Mouse (Mus musculus): ENCODE measurements at regions not wholly inside any gene's neighbourhood (a gene's known extent, or its start where the extent isn't known, plus 50 kb on each side); places are given as distances from the start of the nearest gene placed in this dataset.

DNA sequence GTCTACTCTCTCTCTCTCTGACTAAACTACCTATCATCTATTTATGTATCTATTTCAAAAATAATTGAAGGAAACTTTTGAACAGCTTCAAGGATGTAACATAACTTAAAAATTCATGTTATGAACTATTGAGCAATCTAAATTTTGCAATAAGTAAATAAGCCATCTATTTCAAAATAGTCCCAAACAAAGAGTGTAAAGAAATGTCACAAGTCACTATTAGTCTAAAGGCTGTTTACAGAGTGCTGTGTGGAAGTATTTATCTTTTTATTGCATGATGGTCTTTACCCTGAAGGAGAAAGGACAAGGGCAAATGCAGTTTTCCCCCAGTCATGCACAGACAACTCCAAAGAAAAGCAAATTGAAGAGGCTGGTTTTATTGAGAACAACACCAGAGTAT lies 496.0 kb downstream of the Olfm4 start:
- DNase-seq (ENCODE audit: low read depth, low spot score), result no peak

DNA sequence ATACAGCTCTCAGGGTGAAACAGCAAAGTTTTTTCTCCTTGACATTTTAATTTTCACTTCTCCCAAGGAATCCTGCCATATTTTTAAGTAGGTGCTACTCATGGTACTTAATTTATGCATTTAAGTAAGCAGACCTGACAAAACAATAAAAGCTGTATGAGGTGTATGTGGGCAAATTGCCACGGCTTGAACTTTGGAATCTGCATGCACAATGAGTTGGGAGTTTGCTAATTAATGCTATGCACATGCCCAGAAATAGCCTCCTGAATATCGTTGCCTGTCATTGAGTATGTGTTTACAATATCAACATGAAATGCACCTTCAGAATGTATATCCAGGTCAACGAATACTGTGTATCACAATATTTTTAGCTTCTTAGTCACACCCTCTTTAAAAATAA lies 498.9 kb downstream of the Olfm4 start:
- no peak for DNase-seq (ENCODE audit: low read depth, low spot score)

DNA sequence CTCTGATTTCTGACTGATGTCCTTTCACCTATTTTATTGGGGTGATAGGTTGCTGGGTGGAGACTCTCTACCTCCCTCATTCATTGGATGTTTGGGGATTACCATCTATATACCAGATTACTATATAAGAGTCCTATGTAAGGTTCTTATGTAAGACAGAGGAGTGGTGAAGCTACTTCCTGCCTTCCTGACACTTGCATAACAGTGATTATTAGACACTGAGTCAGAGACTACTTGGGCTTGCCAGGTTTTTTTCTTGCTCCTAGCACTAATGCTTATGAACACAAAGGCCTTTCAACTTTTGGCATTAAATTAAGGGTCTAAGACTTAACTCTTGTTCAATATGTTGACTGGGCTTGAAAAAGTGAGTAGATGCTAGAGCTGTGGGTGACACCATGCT lies 500.4 kb downstream of the Olfm4 start:
- no peak for DNase-seq (ENCODE audit: low read depth, low spot score)

DNA sequence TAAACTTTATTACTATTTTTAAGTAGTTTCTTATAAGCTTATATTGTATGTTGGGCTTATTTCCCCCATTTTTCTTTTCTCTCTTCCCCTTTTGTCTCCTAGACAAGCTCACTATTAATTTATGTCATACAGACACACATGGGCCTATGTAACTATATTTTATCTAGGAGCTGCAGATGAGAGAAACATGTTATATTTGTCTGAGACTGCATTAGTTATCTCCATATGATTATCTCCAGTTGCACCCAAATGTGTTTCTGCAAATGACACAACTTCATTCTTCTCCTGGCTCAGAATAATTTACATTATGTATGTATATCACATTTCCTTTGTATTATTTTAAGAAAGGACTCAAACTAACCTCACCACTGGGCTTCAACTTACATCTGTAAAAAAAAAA lies 501.3 kb downstream of the Olfm4 start:
- no peak for DNase-seq (ENCODE audit: low read depth, low spot score)

DNA sequence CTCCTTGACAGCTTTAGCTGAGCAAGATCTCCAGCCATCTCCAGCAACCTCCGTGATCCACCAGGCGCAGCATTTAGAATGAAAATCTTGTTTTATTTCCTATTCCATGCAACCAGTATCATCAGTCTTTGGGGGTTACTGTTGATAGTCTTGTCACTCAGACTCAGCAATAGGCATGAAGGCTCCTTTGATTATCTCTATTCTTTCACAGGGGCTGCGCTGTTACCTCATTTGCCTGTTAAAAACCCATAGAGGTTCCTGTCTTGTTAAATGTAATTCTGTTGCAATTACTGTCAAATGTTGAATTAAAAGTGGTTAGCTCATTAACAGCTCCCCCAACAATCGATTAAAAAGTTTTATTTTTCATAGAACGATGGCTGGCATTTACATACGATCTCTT lies 502.7 kb downstream of the Olfm4 start:
- no peak for DNase-seq (ENCODE audit: low read depth, low spot score)

DNA sequence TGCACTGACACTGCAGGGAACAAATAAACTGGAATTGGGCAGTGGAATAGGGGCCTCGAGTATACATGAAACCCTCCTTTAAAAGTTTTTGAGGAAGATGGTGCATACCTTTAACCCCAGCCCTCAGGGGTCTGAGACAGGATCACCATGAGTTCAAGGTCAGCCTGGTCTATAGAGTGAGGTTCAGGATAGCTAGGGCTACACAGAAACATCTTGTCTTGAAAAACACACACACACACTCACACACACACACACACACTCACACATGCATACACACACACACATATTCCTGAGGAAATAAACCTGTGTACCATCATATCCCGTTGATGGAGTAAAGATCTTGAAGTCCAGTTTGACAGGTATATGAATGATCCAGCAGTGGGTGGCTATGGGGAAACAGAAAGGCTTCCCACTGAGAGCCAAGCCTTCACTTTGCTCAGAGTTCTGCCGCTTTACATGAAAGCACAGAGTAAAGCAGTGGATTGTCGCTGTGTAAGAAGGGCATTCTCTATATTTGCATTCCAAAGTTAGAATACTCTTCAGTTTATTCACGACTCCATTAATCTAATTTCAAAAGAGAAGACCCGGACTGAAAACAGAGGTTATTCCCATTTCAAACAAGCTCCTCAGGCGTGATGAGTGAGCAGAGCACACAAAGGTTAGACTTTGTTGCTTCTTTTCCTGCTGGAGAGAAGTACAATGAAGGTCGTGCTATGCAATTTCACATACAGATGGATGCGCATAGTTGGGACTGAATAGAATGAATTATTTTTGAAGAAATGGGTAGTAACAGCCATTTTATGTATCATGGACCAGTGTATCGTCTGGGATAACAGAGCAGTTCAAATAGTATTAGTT lies 508.4 kb downstream of the Olfm4 start:
- DNase-seq (ENCODE audit: low read depth, low spot score), result no peak

DNA sequence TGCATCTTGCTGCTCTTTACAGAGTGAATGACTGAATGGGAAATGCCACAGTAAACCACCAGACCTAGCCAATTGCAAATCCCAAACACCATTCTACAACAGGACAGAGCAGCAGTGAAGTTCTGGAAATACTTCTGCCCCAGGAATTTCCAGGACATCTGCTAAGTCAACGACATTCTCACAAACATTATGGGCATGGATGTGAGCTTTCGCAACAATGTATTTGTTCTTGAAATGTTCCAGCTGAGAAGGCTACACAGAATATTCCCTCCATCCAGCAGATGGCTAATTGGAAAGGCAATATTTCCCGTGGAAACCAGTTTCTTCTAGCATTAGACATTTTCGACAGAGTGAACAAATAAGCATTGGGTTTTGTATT lies 509.0 kb downstream of the Olfm4 start:
- DNase-seq (ENCODE audit: low read depth, low spot score), result no peak

DNA sequence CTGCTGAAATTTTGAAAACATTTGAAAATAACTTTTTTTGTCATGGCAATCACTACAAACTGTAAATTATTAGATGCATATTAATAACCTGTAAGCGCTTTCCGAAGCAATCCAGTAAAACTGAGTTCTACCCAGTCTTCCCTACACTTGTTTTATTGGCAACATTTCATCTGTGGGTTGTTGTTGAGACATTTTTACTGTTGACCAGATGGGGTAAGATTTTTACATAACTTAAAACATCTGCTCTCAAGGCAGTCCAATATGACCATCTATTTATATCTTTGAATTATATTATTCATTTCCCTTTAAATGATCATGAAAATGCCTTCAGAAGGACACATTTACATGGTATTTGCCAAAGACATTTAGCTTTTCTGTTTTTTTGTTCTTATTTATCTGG lies 520.5 kb downstream of the Olfm4 start:
- no peak for DNase-seq (ENCODE audit: low read depth, low spot score)

DNA sequence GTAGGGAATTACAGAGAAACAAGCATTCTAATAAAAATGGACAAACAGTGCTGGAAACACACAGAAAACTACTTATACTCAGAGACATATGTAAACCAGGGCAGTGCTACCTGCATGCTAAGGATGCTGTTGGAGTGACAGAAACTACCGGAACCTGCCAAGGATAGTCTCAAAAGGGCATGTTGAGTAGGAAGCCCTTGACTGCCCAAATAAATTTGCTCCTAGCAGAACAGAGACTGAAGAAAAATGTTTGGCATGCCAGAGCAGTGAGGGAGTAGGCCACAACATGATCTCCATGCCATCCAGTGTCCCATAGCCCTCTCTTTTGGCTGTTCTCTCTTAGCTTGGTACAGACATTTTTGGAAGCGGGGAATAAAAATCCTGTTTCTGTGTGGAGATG lies 532.7 kb downstream of the Olfm4 start:
- DNase-seq (ENCODE audit: low read depth, low spot score), result no peak

DNA sequence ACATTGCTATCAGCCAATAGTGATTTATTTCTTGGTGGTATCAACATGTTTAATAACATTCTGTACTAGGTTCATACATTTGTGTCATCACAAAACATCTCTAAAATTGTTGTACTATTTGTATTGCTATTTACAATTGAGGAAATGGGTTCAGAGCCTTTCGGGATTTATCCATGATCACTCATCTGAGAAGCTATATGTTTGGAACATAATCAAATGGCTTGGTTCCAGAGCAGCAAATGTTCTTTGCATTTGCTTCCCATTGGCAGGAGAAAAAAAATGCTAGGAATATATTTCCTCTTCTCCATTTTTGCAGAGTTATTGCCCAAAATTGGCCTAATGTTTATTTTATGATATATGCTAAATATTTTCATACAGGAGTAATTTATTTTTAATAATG lies 537.3 kb downstream of the Olfm4 start:
- no peak for DNase-seq (ENCODE audit: low read depth, low spot score)

DNA sequence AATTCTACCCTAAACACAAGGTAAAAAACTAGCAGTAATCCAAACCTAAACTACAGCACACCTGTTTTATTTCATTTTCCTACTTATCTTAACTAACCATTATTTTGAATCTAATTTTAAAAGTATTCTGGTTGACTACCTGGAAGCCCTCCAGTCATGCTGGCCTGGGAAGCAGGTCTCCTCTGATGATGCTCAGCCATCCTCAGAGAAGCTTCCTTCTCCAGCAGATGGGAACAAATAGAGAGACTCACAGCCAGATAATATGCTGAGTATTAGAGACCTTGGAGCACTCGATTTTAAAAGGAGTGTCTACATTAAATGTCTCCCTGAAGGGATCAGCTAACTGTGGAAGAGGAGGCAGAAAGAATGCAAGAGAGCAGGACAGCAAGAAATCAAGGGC lies 537.8 kb downstream of the Olfm4 start:
- no peak for DNase-seq (ENCODE audit: low read depth, low spot score)

DNA sequence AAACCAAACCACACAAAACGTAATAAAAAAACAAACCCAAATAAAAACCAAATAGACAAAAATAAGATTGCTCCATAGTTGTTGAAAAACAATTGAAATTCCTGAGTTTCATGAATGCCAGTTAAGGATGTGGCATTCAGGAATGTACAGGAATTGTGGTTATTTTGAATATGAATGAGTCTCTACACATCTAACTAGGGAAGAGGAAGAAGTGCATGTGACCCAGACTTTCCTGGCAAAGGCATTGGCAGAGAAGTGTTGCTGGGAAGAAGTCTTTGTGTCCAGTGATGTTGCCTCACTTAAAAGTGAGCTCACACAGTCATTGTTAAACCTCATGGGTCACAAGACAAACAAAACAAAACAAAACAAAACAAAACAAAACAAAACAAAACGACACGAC lies 538.7 kb downstream of the Olfm4 start:
- DNase-seq (ENCODE audit: low read depth, low spot score), result no peak

DNA sequence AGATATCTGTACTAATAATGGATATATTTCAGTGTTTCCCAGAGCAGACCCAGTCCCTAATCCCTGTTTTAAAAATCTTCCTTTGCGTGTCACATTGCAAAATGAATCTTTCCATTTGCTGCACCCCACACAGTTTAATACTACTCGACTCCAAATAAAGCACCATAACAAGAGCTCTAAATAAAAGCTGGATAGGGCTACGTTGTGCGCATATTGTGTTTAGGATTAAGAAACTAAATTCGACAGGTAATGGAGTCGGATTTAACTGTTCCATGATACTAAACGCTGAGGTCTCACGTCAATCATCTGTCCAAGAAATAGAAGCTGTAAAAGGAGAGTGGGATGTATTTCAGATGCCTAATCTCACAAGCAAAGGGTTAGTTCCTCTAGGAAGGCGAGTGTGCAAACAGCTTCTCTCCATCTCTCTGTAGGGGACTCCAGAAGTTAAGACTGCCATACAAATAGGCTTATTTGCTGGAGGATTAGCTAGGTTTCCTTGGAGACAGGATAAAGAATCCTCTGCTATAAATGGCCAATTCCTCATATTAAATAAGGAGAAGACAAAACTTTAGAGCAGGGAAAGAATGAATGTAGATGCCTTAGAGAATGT lies 544.6 kb downstream of the Olfm4 start:
- DNase-seq (ENCODE audit: low read depth, low spot score), result no peak

DNA sequence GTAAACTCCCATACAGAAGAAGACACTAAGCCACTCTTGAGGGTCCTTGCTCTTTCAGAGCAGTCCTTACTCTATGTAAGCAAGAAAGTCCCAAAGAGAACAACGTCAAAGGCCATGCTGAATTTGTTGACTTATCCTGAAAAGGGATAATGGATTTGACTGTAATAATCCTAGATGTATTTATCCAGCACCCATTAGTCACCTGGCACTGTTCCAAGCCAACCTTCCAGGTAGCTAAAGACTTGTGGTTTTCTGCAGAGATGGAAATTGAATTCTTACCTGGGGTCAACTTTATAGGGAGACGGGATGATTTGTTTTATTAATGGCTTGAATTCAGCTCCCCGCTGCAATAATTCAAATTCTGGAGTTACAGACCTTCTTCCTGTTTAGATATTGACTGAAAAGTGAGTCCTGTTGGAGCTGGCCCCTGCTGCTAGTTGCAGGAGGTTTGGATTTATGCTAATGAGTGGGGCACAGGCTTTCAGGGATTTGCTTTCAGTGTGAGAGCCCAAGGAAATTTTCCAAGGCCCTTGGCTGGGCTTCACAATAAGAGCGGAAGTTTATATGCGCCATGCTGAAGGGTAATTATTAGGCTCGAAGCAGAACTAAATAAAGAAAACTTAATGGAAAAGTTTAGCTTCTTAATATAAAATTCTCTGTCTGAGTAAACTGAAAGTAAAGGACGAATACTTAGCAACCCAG lies 552.3 kb downstream of the Olfm4 start:
- DNase-seq (ENCODE audit: low read depth, low spot score), result no peak

DNA sequence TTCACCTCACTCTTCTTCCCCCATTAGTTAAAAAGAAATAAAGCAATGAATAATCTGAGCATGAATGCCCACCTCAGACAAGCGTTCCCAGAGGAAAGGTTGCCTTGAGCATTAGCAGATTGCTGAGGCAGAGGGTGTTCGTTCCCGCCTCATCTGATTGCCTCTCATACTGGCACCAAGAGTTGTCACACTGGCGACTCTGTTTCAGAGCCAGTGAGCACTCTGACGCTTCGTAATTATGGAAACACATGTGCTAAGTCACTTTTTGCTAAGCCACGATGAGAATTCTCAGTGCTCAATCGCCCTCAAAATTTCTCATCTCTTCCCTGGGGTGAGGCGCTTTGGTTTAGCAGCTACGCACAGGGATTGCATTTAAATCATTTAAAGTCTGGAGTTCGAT lies 576.1 kb downstream of the Olfm4 start:
- DNase-seq (ENCODE audit: low read depth, low spot score), result no peak
